ENCODE assay signal across 20 mouse cellular contexts in the genomic region with DNA sequence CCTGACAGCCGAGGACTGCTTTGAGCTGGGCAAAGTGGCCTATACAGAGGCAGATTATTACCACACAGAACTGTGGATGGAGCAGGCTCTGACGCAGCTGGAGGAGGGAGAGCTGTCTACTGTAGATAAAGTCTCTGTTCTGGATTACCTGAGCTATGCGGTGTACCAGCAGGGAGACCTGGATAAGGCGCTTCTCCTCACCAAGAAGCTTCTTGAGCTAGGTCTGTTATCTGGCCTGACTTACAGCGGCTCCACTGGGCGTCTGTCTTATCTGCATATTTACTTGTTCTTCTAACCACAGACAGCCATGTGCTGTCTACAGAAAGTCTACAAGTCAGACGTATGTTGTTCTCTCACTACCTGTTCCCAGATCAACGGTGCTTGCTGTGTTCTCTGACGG. TPM values are rescaled to one million over a fixed set of nuclear protein-coding genes. Genes with fewer than 3 reads are reported as not detected.
DNase-seq lines count a peak whose midpoint lies in the region; ATAC-seq lines count a peak whose summit lies in the region.
"Had no signal": no experiment of that assay in that cellular context is flagged by ENCODE, and none has a peak within 500 bp of the region (broad histone marks: within the 10 kb centered on the region; RNA-seq: fewer than 3 reads in every experiment).

No protein-coding gene starts in this region.

- H3K36me3 ChIP-seq in kidney, embryonic 15.5 days = peaks cover 90% of the 10 kb centered on the region
- peaks cover 57% of the 10 kb centered on the region for H3K36me3 ChIP-seq in liver, embryonic 13.5 days
- H3K36me3 ChIP-seq in stomach, embryonic 15.5 days = peaks cover 30% of the 10 kb centered on the region
- peaks cover 55% of the 10 kb centered on the region for H3K36me3 ChIP-seq in forebrain, embryonic 15.5 days

- no peaks in the 10 kb centered on the region for H3K27me3 ChIP-seq in kidney, embryonic 15.5 days
- H3K27me3 ChIP-seq in liver, embryonic 13.5 days = no peaks in the 10 kb centered on the region
- no peaks in the 10 kb centered on the region for H3K27me3 ChIP-seq in stomach, embryonic 15.5 days (replicated peaks)
- H3K27me3 ChIP-seq in forebrain, embryonic 15.5 days = no peaks in the 10 kb centered on the region
- H3K27me3 ChIP-seq: limb, embryonic 13.5 days; midbrain, embryonic 13.5 days had no signal

- no peak overlapping the region for H3K9ac ChIP-seq in kidney, embryonic 15.5 days
- 0 out of 2 replicates have a peak overlapping the region, but pooled peaks have one; percentile 43 for H3K9ac ChIP-seq in liver, embryonic 13.5 days
- no peak overlapping the region for H3K9ac ChIP-seq in stomach, embryonic 15.5 days
- H3K9ac ChIP-seq in forebrain, embryonic 15.5 days (replicated peaks) = no peak overlapping the region
- H3K9ac ChIP-seq: limb, embryonic 13.5 days; midbrain, embryonic 13.5 days had no signal

- no peaks in the 10 kb centered on the region for H3K4me1 ChIP-seq in kidney, embryonic 15.5 days
- H3K4me1 ChIP-seq in liver, embryonic 13.5 days (replicated peaks) = peaks cover 50% of the 10 kb centered on the region
- H3K4me1 ChIP-seq in stomach, embryonic 15.5 days = no peaks in the 10 kb centered on the region
- H3K4me1 ChIP-seq in forebrain, embryonic 15.5 days = no peaks in the 10 kb centered on the region
- H3K4me1 ChIP-seq: limb, embryonic 13.5 days; midbrain, embryonic 13.5 days had no signal

- no peaks in the 10 kb centered on the region for H3K9me3 ChIP-seq in kidney, embryonic 15.5 days (replicated peaks)
- no peaks in the 10 kb centered on the region for H3K9me3 ChIP-seq in liver, embryonic 13.5 days (replicated peaks)
- no peaks in the 10 kb centered on the region for H3K9me3 ChIP-seq in stomach, embryonic 15.5 days
- H3K9me3 ChIP-seq in forebrain, embryonic 15.5 days = no peaks in the 10 kb centered on the region
- H3K9me3 ChIP-seq: limb, embryonic 13.5 days; midbrain, embryonic 13.5 days had no signal

- no peak for DNase-seq in kidney, postnatal 4 days
- DNase-seq in c-Kit-positive CD71-positive TER-119-positive erythroid progenitor cells, embryonic 14.5 days (ENCODE audit: low spot score) = peak; percentile 80
- DNase-seq in liver, embryonic 13.5 days = peak; percentile 80
- DNase-seq in frontal cortex, postnatal 14 days (ENCODE audit: low spot score in 2 of 2) = no peak
- no peak for DNase-seq in neural tube, embryonic 10.5 days (ENCODE audit: extremely low spot score, low spot score)
- DNase-seq: cerebellum, adult 2 months; embryo, embryonic 11 days; kidney, adult 11 months; kidney, postnatal 36 days; layer of hippocampus, postnatal 36 days; right cerebral cortex, postnatal 4 days; thymus, adult 18-20 months had no signal

- peak; percentile 69; the same call in 1 of the 2 replicates for ATAC-seq in kidney, embryonic 15.5 days (replicated peaks; ENCODE audit: low FRiP score)
- peak; percentile 99 for ATAC-seq in liver, embryonic 13.5 days (ENCODE audit: low read depth)
- ATAC-seq in stomach, embryonic 15.5 days (ENCODE audit: insufficient read depth, low FRiP score, low read depth) = peak; percentile 97
- no peak for ATAC-seq in forebrain, embryonic 15.5 days (replicated peaks)
- ATAC-seq: activated CD4-positive, CD25-positive, alpha-beta regulatory T cell, adult 4 months; midbrain, embryonic 13.5 days had no signal

- 93% methylated on average over 9 of the region's 9 CpGs for WGBS in kidney, embryonic 15.5 days
- 22% methylated on average over 9 of the region's 9 CpGs for WGBS in liver, embryonic 13.5 days (ENCODE audit: insufficient replicate concordance)
- WGBS in stomach, embryonic 15.5 days = 94% methylated on average over 9 of the region's 9 CpGs
- WGBS in forebrain, embryonic 15.5 days = 94% methylated on average over 9 of the region's 9 CpGs

- no peak overlapping the region for H3K27ac ChIP-seq in kidney, embryonic 15.5 days
- H3K27ac ChIP-seq in liver, embryonic 13.5 days = peak overlapping the region; percentile 94
- H3K27ac ChIP-seq in stomach, embryonic 15.5 days = no peak overlapping the region
- no peak overlapping the region for H3K27ac ChIP-seq in forebrain, embryonic 15.5 days (replicated peaks)
- H3K27ac ChIP-seq: limb, embryonic 13.5 days; midbrain, embryonic 13.5 days had no signal

- no peak overlapping the region for H3K4me3 ChIP-seq in kidney, embryonic 15.5 days (replicated peaks)
- no peak overlapping the region for H3K4me3 ChIP-seq in liver, embryonic 13.5 days (replicated peaks)
- no peak overlapping the region for H3K4me3 ChIP-seq in stomach, embryonic 15.5 days (replicated peaks)
- H3K4me3 ChIP-seq in forebrain, embryonic 15.5 days = no peak overlapping the region
- H3K4me3 ChIP-seq: limb, embryonic 13.5 days; midbrain, embryonic 13.5 days had no signal

- H3K4me2 ChIP-seq in kidney, embryonic 15.5 days = no peak overlapping the region
- peak overlapping the region; percentile 30 for H3K4me2 ChIP-seq in liver, embryonic 13.5 days
- H3K4me2 ChIP-seq in stomach, embryonic 15.5 days = no peak overlapping the region
- H3K4me2 ChIP-seq in forebrain, embryonic 15.5 days (replicated peaks) = no peak overlapping the region
- H3K4me2 ChIP-seq: limb, embryonic 13.5 days; midbrain, embryonic 13.5 days had no signal

RNA-seq across cellular contexts. Expression of gene P4ha1, which starts 25.1 kb away (rescaled TPM):
- 68.4 TPM in 2 replicates for polyA plus RNA-seq in kidney, embryonic 15.5 days (2015; fragmentation: Nextera tagmentation; extraction: Ambion mirVana)
- polyA plus RNA-seq in liver, embryonic 13.5 days (2015; fragmentation: Nextera tagmentation; extraction: Ambion mirVana) = 13.9 and 16.9 TPM in 2 replicates
- 69.7 and 72.9 TPM in 2 replicates for polyA plus RNA-seq in stomach, embryonic 15.5 days (2015; fragmentation: Nextera tagmentation; extraction: Ambion mirVana)
- 29.9 and 34.7 TPM in 2 replicates for polyA plus RNA-seq in forebrain, embryonic 15.5 days (2015; fragmentation: Nextera tagmentation; extraction: Ambion mirVana)

RNA-seq across cellular contexts. Expression of gene Gm10273, which starts 47.2 kb away (rescaled TPM):
- polyA plus RNA-seq in kidney, embryonic 15.5 days (2015; fragmentation: Nextera tagmentation; extraction: Ambion mirVana) = not detected in 2 replicates
- 4.3 and 12.1 TPM in 2 replicates for polyA plus RNA-seq in liver, embryonic 13.5 days (2015; fragmentation: Nextera tagmentation; extraction: Ambion mirVana)
- 3.1 and 58.1 TPM in 2 replicates for polyA plus RNA-seq in stomach, embryonic 15.5 days (2015; fragmentation: Nextera tagmentation; extraction: Ambion mirVana)
- polyA plus RNA-seq in forebrain, embryonic 15.5 days (2015; fragmentation: Nextera tagmentation; extraction: Ambion mirVana) = 5.4 TPM in 1 of 2 replicates, not detected in the other

RNA-seq across cellular contexts. Expression of gene Pla2g12b, which starts 55.3 kb away (rescaled TPM):
- polyA plus RNA-seq in kidney, embryonic 15.5 days (2015; fragmentation: Nextera tagmentation; extraction: Ambion mirVana) = 0.66 and 0.95 TPM in 2 replicates
- polyA plus RNA-seq in liver, embryonic 13.5 days (2015; fragmentation: Nextera tagmentation; extraction: Ambion mirVana) = 45.4 and 51.5 TPM in 2 replicates
- 12.1 and 12.9 TPM in 2 replicates for polyA plus RNA-seq in stomach, embryonic 15.5 days (2015; fragmentation: Nextera tagmentation; extraction: Ambion mirVana)
- not detected in 2 replicates for polyA plus RNA-seq in forebrain, embryonic 15.5 days (2015; fragmentation: Nextera tagmentation; extraction: Ambion mirVana)
- polyA plus RNA-seq: activated CD4-positive, CD25-positive, alpha-beta regulatory T cell, adult 4 months; cerebellum, adult 2 months; erythroblast, embryonic 14.5 days; limb, embryonic 13.5 days; midbrain, embryonic 13.5 days; neural tube, embryonic 11.5 days had no signal

Comparison
In these comparisons a context has a peak if more than half of its experiments do, and no peak if none do; other contexts are left out.
1. DNase-seq: peak in c-Kit-positive CD71-positive TER-119-positive erythroid progenitor cells, embryonic 14.5 days (single experiment) and liver, embryonic 13.5 days (single experiment); none in kidney, postnatal 4 days (0 of 2), frontal cortex, postnatal 14 days (0 of 2) and neural tube, embryonic 10.5 days (single experiment).